Mouse (Mus musculus) hindbrain, embryonic 14.5 days (tissue): ENCODE measurements around the gene Zpbp2. TPM values are rescaled to one million over a fixed set of nuclear protein-coding genes. Genes with fewer than 3 reads are reported as not detected.

ENCODE experiments used
- ATAC-seq: fragments of 200-750 bp; cut with Nextera tagmentation; 2 replicates; pipeline ENCODE4 v1.8.0; 2017; ENCODE audit warnings: moderate number of reproducible peaks, mild to moderate bottlenecking, moderate TSS enrichment, moderate library complexity; ENCODE audit not compliant: low FRiP score
- DNase-seq: peaks from one replicate; pipeline ENCODE4 v3.0.0-alpha.2; 2015; ENCODE audit warnings: low spot score
- H3K27ac ChIP-seq: fragments of 300-500 bp; sonication (generic); 2 replicates; pipeline ENCODE4 v1.5.1; 2014; ENCODE audit warnings: mild to moderate bottlenecking, moderate library complexity
- H3K27me3 ChIP-seq: fragments of 300-500 bp; sonication (generic); 2 replicates; pipeline ENCODE4 v1.6.1; 2014; ENCODE audit warnings: mild to moderate bottlenecking, low read length, mixed read lengths; ENCODE audit not compliant: control insufficient read depth, insufficient read depth
- H3K36me3 ChIP-seq: fragments of 300-500 bp; sonication (generic); replicated peaks from 2 replicates; pipeline ENCODE4 v1.6.1; 2014; ENCODE audit not compliant: control insufficient read depth, insufficient read depth
- H3K4me1 ChIP-seq: fragments of 300-500 bp; sonication (generic); replicated peaks from 2 replicates; pipeline ENCODE4 v1.6.1; 2014; ENCODE audit warnings: antibody characterized with exemption, low read length, mixed read lengths; ENCODE audit not compliant: control insufficient read depth, insufficient read depth
- H3K4me2 ChIP-seq: fragments of 300-500 bp; sonication (generic); replicated peaks from 2 replicates; pipeline ENCODE4 v1.6.1; 2014; ENCODE audit warnings: mild to moderate bottlenecking, moderate library complexity
- H3K4me3 ChIP-seq: fragments of 300-500 bp; sonication (generic); replicated peaks from 2 replicates; pipeline ENCODE4 v1.5.1; 2014; ENCODE audit warnings: mild to moderate bottlenecking, low read length
- H3K9ac ChIP-seq: fragments of 300-500 bp; sonication (generic); 2 replicates; pipeline ENCODE4 v1.6.1; 2014
- H3K9me3 ChIP-seq: fragments of 300-500 bp; sonication (generic); 2 replicates; pipeline ENCODE4 v1.6.1; 2016; ENCODE audit warnings: low read length; ENCODE audit not compliant: control insufficient read depth
- WGBS: fragments of 180-500 bp; shearing (Covaris S2); extraction: QIAGEN DNeasy Blood & Tissue Kit; methylation state at CpG from one replicate; pipeline ENCODE4 v1.1.7; 2014; 5-methylcytosine and 5-hydroxymethylcytosine counted together
- polyA plus RNA-seq: library from polyadenylated mRNA; unstranded; fragments of >200 nt; fragmentation: Nextera tagmentation; extraction: Ambion mirVana; gene quantifications from 2 replicates; pipeline ENCODE4 v1.2.1, GENCODE M21; 2014

Zpbp2 gene
- polyA plus RNA-seq, 1 experiment from 2014 or later = not detected

- 78% methylated on average over 16 of the region's 16 CpGs for WGBS
- H3K36me3 ChIP-seq = peaks cover 28% of the 10 kb centered on the region
- H3K4me2 ChIP-seq = no peak overlapping the region
- ATAC-seq (no peak), DNase-seq (no peak)
- no peak overlapping the region for H3K9ac ChIP-seq
- no peaks in the 10 kb centered on the region for H3K27me3 ChIP-seq
- H3K9me3 ChIP-seq = no peaks in the 10 kb centered on the region
- H3K4me3 ChIP-seq = no peak overlapping the region
- H3K27ac ChIP-seq = no peak overlapping the region
- peaks cover 6% of the 10 kb centered on the region for H3K4me1 ChIP-seq
Observed at GRCm38 (mm10) chr11:98580301-98581121, 29.6 kb downstream of the Zpbp2 start.

- ATAC-seq = no peak
- WGBS = 70% methylated on average over 17 of the region's 17 CpGs
Observed at GRCm38 (mm10) chr11:98581286-98582029, 30.6 kb downstream of the Zpbp2 start.

GRCm38 (mm10) chr11:98582030-98582388, 31.1 kb downstream of the Zpbp2 start:
- H3K9ac ChIP-seq = no peak overlapping the region
- ATAC-seq = no peak
- DNase-seq = no peak
- WGBS = 86% methylated on average over 8 of the region's 8 CpGs
- H3K4me1 ChIP-seq = peaks cover 16% of the 10 kb centered on the region
- no peaks in the 10 kb centered on the region for H3K27me3 ChIP-seq
- H3K36me3 ChIP-seq = peaks cover 28% of the 10 kb centered on the region
- no peak overlapping the region for H3K4me2 ChIP-seq
- H3K9me3 ChIP-seq = no peaks in the 10 kb centered on the region
- no peak overlapping the region for H3K4me3 ChIP-seq
- H3K27ac ChIP-seq = no peak overlapping the region

More at GRCm38 (mm10) chr11:98581286-98582029, 30.6 kb downstream of the Zpbp2 start:
- Histone ChIP-seq H3K36me3 (peaks cover 28% of the 10 kb centered on the region), H3K9me3 (no peaks in the 10 kb centered on the region), H3K4me2 (no peak overlapping the region), H3K4me1 (peaks cover 15% of the 10 kb centered on the region), H3K4me3 (no peak overlapping the region), H3K9ac (no peak overlapping the region), H3K27me3 (no peaks in the 10 kb centered on the region), H3K27ac (no peak overlapping the region)
- DNase-seq = no peak

- no peak overlapping the region for H3K27ac ChIP-seq
- ATAC-seq (no peak), DNase-seq (no peak)
- H3K27me3 ChIP-seq = no peaks in the 10 kb centered on the region
- H3K36me3 ChIP-seq = peaks cover 28% of the 10 kb centered on the region
- peaks cover 20% of the 10 kb centered on the region for H3K4me1 ChIP-seq
- no peak overlapping the region for H3K4me3 ChIP-seq
- no peak overlapping the region for H3K9ac ChIP-seq
- no peak overlapping the region for H3K4me2 ChIP-seq
- 90% methylated on average over 12 of the region's 12 CpGs for WGBS
- H3K9me3 ChIP-seq = no peaks in the 10 kb centered on the region
Observed at GRCm38 (mm10) chr11:98582551-98583264, 31.8 kb downstream of the Zpbp2 start.

GRCm38 (mm10) chr11:98583265-98583552, 32.3 kb downstream of the Zpbp2 start:
- H3K9me3 ChIP-seq = no peaks in the 10 kb centered on the region
- no peak for DNase-seq
- no peak for ATAC-seq
- H3K36me3 ChIP-seq = peaks cover 28% of the 10 kb centered on the region
- no peak overlapping the region for H3K9ac ChIP-seq
- no peak overlapping the region for H3K4me2 ChIP-seq
- no peak overlapping the region for H3K27ac ChIP-seq
- H3K4me3 ChIP-seq = no peak overlapping the region
- 91% methylated on average over 3 of the region's 3 CpGs for WGBS
- peaks cover 23% of the 10 kb centered on the region for H3K4me1 ChIP-seq
- no peaks in the 10 kb centered on the region for H3K27me3 ChIP-seq

GRCm38 (mm10) chr11:98583571-98583970, 32.7 kb downstream of the Zpbp2 start:
- 34% methylated on average over 3 of the region's 3 CpGs for WGBS
- no peak overlapping the region for H3K4me2 ChIP-seq
- H3K9ac ChIP-seq = no peak overlapping the region
- no peaks in the 10 kb centered on the region for H3K9me3 ChIP-seq
- H3K36me3 ChIP-seq = peaks cover 28% of the 10 kb centered on the region
- no peak for ATAC-seq
- H3K4me1 ChIP-seq = peaks cover 26% of the 10 kb centered on the region
- no peak for DNase-seq
- H3K27me3 ChIP-seq = no peaks in the 10 kb centered on the region
- no peak overlapping the region for H3K27ac ChIP-seq
- no peak overlapping the region for H3K4me3 ChIP-seq

- H3K9me3 ChIP-seq = no peaks in the 10 kb centered on the region
- H3K4me3 ChIP-seq = no peak overlapping the region
- no peak for ATAC-seq
- no peak overlapping the region for H3K27ac ChIP-seq
- 71% methylated on average over 1 of the region's 1 CpGs for WGBS
- no peak overlapping the region for H3K4me2 ChIP-seq
- no peaks in the 10 kb centered on the region for H3K27me3 ChIP-seq
- H3K4me1 ChIP-seq = peaks cover 26% of the 10 kb centered on the region
- no peak overlapping the region for H3K9ac ChIP-seq
- DNase-seq = no peak
- peaks cover 28% of the 10 kb centered on the region for H3K36me3 ChIP-seq
Observed at GRCm38 (mm10) chr11:98584146-98584545, 33.2 kb downstream of the Zpbp2 start.

- WGBS = 96% methylated on average over 6 of the region's 6 CpGs
- Histone ChIP-seq H3K9me3 (no peaks in the 10 kb centered on the region), H3K27me3 (no peaks in the 10 kb centered on the region), H3K36me3 (peaks cover 28% of the 10 kb centered on the region), H3K4me3 (no peak overlapping the region), H3K27ac (no peak overlapping the region), H3K4me2 (no peak overlapping the region), H3K4me1 (peaks cover 26% of the 10 kb centered on the region), H3K9ac (no peak overlapping the region)
- DNase-seq (no peak), ATAC-seq (no peak)
Observed at GRCm38 (mm10) chr11:98584629-98585177, 33.8 kb downstream of the Zpbp2 start.
